Mouse (Mus musculus) embryo, embryonic 10 days (tissue): ENCODE measurements around the gene Nmrk2.
"Not testable (repeated sequence)": the region's sequence is repeated elsewhere in the genome, so short reads cannot be mapped to it uniquely, and the experiment has no call there.

Experiments used
- DNase-seq: peaks from one replicate; pipeline ENCODE4 v3.0.0-alpha.2; 2015; ENCODE audit warnings: low spot score

The Nmrk2 gene

GRCm38 (mm10) chr10:81201807-81202758 lies at the start of gene Nmrk2:
TSS of gene Nmrk2 (minus strand) at chr10:81202051.
- DNase-seq: no peak

DNA sequence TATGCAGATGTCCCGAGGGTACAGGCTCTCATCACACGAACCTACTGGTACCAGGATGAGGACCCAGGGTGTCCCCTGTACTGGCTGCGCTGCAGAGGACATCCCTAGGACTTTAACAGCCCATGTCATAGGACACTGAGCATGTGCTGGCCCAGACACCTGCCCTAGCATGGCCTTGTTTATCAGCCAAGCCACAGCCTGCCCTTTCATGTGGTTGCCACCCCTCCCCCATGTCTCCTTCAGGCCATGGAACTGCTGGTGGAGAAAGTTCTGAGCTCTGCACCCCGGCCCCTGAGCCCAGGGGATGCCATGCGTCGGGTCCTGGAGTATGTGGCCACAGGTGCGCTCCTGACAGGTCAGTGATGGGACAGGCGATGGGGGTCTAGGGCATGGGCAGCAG lies 47.6 kb upstream of the Nmrk2 start:
- no peak for DNase-seq

DNA sequence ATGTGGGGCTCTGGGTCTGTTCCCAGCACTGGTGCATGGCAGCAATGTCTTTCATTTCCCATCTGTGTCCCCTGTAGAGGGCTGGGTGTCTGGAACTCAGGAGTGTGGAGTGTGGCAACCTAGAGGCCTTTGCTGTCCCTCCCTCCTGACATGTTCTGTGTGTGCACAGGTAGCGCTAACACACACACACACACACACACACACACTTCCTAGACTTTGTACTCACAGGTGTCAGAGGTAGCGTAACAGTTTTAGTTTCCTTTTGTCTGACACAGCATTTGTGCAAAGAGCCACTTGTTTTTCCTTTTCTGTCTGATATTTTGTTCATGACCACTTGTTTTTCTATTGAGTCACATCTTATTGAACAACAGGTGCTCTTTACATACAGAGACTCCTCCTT lies 46.0 kb upstream of the Nmrk2 start:
- DNase-seq: no peak

- no peak for DNase-seq
Observed at GRCm38 (mm10) chr10:81245166-81245565, 43.3 kb upstream of the Nmrk2 start.

DNA sequence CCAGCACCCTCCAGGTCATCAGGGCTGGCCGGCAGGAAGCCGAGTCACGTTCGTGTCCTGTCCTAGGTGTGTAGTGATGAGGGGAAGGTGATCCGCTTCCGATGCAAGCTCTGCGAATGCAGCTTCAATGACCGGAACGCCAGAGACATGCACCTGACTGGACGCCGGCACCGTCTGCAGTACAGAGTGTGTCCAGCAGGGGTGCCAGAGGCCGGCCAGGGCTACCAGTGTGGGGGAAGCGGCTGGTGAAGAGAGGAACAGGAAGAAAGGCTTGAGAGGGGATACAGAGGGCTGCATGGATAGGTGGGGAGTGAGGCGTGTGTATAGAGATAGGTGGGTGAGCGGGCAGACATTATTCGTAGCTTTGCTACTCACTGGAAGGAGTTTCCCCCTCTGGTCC lies 42.7 kb upstream of the Nmrk2 start:
- peak; percentile 75 for DNase-seq

DNA sequence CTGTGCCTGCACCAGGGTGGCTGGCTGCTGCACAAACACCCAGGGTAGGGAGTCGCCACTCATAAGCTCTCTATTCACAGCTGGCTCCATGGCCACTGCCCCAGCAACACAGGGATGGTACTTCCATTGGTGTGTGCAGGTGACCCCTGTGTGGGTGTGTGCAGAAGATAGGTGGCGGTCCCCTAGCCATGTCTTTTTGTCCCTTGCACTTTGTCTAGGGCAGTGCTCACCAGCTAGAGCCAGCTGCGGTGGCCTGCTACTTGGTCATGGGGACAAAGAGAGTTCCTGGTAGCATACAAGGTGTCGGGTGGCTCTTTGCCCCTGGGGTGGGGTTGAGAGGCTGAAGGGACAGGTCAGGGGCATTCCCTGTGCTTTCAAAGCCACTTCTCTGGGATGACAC lies 42.3 kb upstream of the Nmrk2 start:
- DNase-seq: no peak

GRCm38 (mm10) chr10:81242021-81242420 lies 40.2 kb upstream of the Nmrk2 start:
- DNase-seq: no peak

DNA sequence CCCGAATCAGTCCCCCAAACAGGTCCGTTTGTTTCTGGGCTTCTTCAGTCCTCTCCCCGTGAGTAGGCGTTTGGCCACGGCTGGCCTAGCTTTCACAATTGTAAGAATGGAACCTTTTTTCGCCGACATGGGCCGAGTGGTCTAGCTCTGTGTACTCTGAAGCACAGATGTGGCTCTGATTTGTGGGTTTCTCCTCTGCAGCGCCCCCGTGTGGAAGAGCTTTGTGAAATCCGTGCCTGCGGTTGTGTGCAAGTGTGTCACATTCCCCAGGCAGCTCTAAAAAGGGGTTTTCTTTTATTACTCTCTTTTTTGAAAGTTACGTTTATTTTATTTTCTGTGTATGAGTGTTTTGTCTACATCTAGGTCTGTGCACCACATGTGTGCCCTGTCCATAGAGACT lies 39.0 kb upstream of the Nmrk2 start:
- peak; percentile 78 for DNase-seq

DNA sequence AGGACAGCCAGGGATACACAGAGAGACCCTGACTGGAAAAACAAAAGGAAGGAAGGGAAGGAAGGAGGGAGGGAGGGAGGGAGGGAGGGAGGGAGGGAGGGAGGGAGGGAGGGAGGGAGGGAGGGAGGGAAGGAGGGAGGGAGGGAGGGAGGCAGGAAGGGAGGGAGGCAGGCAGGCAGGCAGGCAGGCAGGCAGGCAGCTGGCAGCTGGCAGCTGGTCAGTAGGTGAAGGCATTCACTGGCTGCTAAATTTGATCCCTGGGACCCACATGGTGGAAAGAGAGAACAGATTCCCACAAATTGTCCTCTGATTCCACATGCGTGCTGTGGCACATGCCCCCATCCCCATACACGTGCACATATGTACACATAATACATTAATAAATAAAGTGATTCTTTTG lies 36.8 kb upstream of the Nmrk2 start:
- no peak for DNase-seq

- no peak for DNase-seq
Observed at GRCm38 (mm10) chr10:81236471-81237268, 34.8 kb upstream of the Nmrk2 start.

DNA sequence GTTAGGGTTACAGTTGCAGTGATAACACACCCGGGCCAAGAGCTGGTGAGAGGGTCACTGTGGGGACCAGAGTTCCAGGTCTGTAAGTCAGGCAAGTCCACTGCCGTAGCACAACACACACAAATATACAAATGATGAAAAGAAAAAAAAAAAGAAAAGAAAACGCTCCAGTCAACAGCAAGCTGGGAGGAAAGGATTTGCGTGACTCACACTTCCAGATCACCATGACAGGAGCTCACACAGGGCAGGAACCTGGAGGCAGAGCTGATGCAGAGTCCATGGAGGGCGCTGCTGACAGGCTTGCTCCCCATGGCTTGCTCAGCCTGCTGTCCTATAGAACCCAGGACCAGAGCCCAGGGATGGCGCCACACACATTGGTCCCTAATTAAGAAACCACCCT lies 32.4 kb upstream of the Nmrk2 start:
- no peak for DNase-seq

- DNase-seq: no peak
Observed at GRCm38 (mm10) chr10:81233226-81233585, 31.4 kb upstream of the Nmrk2 start.

DNA sequence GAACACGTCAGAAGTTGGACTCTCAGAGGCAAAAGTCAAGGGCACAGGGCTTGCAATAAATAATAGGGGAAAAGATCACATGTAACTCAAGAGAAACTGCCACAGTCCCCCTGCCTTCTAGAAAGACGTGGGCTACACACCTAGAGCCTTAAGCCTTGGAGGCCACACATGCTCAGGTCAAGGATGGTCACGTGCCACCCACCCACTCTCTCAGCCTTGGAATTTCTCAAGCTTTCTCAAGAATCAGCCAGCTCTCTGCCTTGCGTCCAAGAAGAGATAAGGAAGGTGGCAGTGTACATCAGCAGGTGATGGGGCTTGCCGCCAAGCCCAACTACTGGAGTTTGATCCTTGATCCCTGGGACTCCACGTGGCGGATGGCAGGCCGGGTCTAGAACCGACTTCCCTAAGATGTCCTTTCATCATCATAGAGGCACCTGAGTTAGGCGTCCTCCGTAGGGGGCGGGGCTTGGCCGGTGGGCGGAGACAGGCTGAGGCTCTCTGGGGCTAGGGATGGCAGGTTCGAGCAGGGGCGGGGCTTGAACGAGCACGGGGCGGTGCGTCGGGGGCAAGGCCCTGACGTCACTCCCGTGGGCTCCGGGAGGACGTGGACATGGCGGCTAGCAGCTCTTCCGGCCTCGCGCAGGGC lies 30.9 kb upstream of the Nmrk2 start, which contains the start of gene Zfr2:
Gene Zfr2 (plus strand): TSS at position 576 of the 646 bp plus-strand sequence.
- peak; percentile 91 for DNase-seq

GRCm38 (mm10) chr10:81231436-81231835 lies 29.6 kb upstream of the Nmrk2 start:
- no peak for DNase-seq

GRCm38 (mm10) chr10:81230438-81231332 lies 28.8 kb upstream of the Nmrk2 start, which contains the start of gene Atcay:
TSS of gene Atcay (minus strand) at chr10:81230833.
- DNase-seq: peak; percentile 71

DNA sequence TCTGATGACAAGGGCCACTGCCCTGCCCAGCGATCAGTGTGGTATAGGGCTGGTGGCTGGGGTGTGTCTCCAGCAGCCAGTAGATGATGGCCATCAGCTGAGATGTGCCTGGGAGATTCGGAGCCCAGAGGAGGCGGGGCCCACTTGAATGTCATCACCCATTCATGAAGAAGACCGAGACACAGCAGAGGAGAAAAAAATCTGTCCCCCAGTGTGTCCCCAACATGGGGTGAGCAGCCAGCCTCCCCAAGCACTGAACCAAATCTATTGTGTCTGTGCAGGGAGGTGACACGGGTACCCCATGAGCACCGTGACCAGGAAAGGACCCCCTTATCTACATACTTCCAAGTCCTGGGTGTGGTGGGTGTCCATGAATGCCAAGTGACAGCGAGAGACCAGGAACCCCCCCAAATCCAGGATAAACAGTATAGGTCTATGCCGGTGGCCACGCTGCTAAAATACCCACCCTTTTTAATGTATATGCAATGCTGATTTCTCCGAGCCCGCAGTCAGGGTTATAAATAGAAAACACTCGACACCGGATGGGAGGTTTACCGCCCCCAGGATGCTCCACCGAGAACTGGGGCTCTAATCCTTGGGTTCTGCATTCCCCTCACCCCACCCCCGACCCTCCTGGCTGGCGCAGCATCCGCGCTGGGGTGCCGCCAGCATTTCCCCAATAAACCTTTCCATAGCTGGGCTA lies 28.0 kb upstream of the Nmrk2 start:
- DNase-seq: no peak

GRCm38 (mm10) chr10:81223731-81224130 lies 21.9 kb upstream of the Nmrk2 start:
- not testable (repeated sequence) for DNase-seq

- no peak for DNase-seq
Observed at GRCm38 (mm10) chr10:81221402-81222015, 19.7 kb upstream of the Nmrk2 start.

DNA sequence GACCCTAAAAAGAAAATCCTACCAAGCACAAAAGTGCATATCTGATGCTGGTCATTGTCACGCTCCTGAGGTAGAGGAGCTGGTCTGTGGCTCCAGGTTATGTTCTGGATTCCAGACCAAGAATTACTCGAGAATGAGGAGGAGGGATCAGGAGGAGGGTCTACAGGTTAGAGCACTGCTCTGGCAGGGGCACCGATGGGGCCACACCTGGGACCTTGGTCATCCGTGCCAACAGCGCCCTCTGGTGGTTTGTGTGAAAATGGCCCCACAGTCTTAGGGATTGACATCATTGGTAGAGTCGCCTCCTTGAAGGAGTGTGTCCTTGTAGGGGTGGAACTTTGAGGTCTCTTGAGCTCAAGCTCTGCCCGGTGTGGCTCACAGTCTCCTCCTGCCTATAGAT lies 16.1 kb upstream of the Nmrk2 start:
- peak; percentile 75 for DNase-seq

DNA sequence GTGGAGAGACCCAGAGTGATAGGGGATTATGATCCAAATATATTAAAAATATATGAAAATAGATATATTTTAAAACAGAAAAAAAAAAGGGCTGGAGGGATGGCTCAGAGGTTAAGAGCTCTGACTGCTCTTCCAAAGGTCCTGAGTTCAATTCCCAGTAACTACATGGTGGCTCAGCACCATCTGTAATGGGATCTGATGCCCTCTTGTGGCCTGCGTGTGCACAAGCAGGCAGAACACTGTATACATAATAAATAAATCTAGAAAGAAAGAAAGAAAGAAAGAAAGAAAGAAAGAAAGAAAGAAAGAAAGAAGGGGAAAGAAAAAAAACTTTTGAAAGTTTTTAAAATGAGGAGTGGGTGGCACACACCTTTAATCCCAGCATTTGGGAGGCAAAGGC lies 15.4 kb upstream of the Nmrk2 start:
- DNase-seq: peak; percentile 49
